Comparison of ENCODE assay signal across 10 mouse cellular contexts in genomic region chr11:121630406-121630805, GRCm38 (mm10). TPM values are rescaled to one million over a fixed set of nuclear protein-coding genes. Genes with fewer than 3 reads are reported as not detected.
DNase-seq lines count a peak whose midpoint lies in the region; ATAC-seq and TF ChIP-seq lines count a peak whose summit lies in the region.
"Had no signal": no experiment of that assay in that cellular context is flagged by ENCODE, and none has a peak within 500 bp of the region (broad histone marks: within the 10 kb centered on the region; RNA-seq: fewer than 3 reads in every experiment).

No protein-coding gene starts in this region.

- no peaks in the 10 kb centered on the region for H3K27me3 ChIP-seq in MEL (ENCODE audit: control insufficient read depth in 1 of 2, insufficient read depth in 2 of 2, low read length in 2 of 2)
- H3K27me3 ChIP-seq in hindbrain, embryonic 16.5 days (replicated peaks; ENCODE audit: control insufficient read depth, insufficient read depth, low read length): no peaks in the 10 kb centered on the region

- TF ChIP-seq CTCF in layer of hippocampus, adult 2 months (conservative IDR thresholded peaks at IDR 0.05): peak; percentile 75
- TF ChIP-seq CTCF in MEL (IDR thresholded peaks at IDR 0.05 in 2 of 3, conservative IDR thresholded peaks at IDR 0.05 in 1 of 3; ENCODE audit: control insufficient read depth in 1 of 3, insufficient read depth in 1 of 3, low read depth in 2 of 3, low read length in 3 of 3, poor library complexity in 1 of 3, severe bottlenecking in 1 of 3): peak; percentile 39 to 65 (median 59)

- TF ChIP-seq RAD21 in MEL (IDR thresholded peaks at IDR 0.05; ENCODE audit: low read depth, low read length): peak; percentile 70

- DNase-seq in cerebellum, postnatal 14 days: peak; percentile 37 to 51
- DNase-seq in cerebellum, adult 9-11 months: no peak
- DNase-seq in layer of hippocampus, adult 2 months (ENCODE audit: low spot score in 2 of 2): no peak
- no peak for DNase-seq in layer of hippocampus, adult 9-11 months
- DNase-seq in MEL (ENCODE audit: low read depth, low spot score): peak; percentile 54
- no peak for DNase-seq in neural tube, embryonic 10.5 days (ENCODE audit: extremely low spot score, low spot score)

- no peak overlapping the region for H3K9ac ChIP-seq in MEL (ENCODE audit: control insufficient read depth, low read depth, low read length, poor library complexity, severe bottlenecking)
- H3K9ac ChIP-seq in hindbrain, embryonic 16.5 days (ENCODE audit: low read depth, low read length): no peak overlapping the region

- H3K9me3 ChIP-seq in MEL (replicated peaks; ENCODE audit: insufficient read depth, low read length): no peaks in the 10 kb centered on the region
- H3K9me3 ChIP-seq in hindbrain, embryonic 16.5 days (ENCODE audit: control insufficient read depth, low read length): no peaks in the 10 kb centered on the region

- H3K4me2 ChIP-seq in hindbrain, embryonic 16.5 days (ENCODE audit: low read length): no peak overlapping the region
- H3K4me2 ChIP-seq: liver, embryonic 11.5 days had no signal

- peak; percentile 33; the same call in 1 of the 2 replicates for ATAC-seq in megakaryocyte, adult 5-6 weeks (ENCODE audit: poor library complexity, severe bottlenecking)
- ATAC-seq in hindbrain, embryonic 16.5 days: no peak

- H3K4me3 ChIP-seq in layer of hippocampus, adult 2 months: no peak overlapping the region
- H3K4me3 ChIP-seq in MEL (ENCODE audit: control insufficient read depth in 1 of 2, insufficient read depth in 1 of 2, low read depth in 2 of 2, low read length in 2 of 2): no peak overlapping the region
- H3K4me3 ChIP-seq in hindbrain, embryonic 16.5 days (ENCODE audit: low read length): no peak overlapping the region
- H3K4me3 ChIP-seq: myocyte had no signal

- TF ChIP-seq EP300 in MEL (IDR thresholded peaks at IDR 0.05; ENCODE audit: low read depth in 1 of 2, low read length in 2 of 2): no peak

- WGBS in hindbrain, embryonic 16.5 days: 83% methylated on average over 4 of the region's 4 CpGs

- no peak for TF ChIP-seq POLR2A in MEL (IDR thresholded peaks at IDR 0.05; ENCODE audit: control insufficient read depth in 1 of 2, insufficient read depth in 1 of 2, low read depth in 1 of 2, low read length in 2 of 2, poor library complexity in 1 of 2)

- H3K4me1 ChIP-seq in MEL (ENCODE audit: control insufficient read depth in 1 of 2, insufficient read depth in 2 of 2, low read length in 2 of 2): no peaks in the 10 kb centered on the region
- H3K4me1 ChIP-seq in hindbrain, embryonic 16.5 days (ENCODE audit: control insufficient read depth, insufficient read depth, low read depth, low read length): no peaks in the 10 kb centered on the region

- H3K27ac ChIP-seq in layer of hippocampus, adult 2 months: no peak overlapping the region
- H3K27ac ChIP-seq in MEL (ENCODE audit: control insufficient read depth, low read depth, low read length): no peak overlapping the region
- no peak overlapping the region for H3K27ac ChIP-seq in hindbrain, embryonic 16.5 days (ENCODE audit: low read depth, low read length)

- H3K36me3 ChIP-seq in MEL (ENCODE audit: control insufficient read depth in 1 of 2, insufficient read depth in 2 of 2, low read length in 2 of 2): no peaks in the 10 kb centered on the region
- H3K36me3 ChIP-seq in hindbrain, embryonic 16.5 days (ENCODE audit: control insufficient read depth, insufficient read depth, low read length): no peaks in the 10 kb centered on the region; the same call in 1 of the 2 replicates

- no peaks in the 10 kb centered on the region for H3K79me2 ChIP-seq in MEL (ENCODE audit: control insufficient read depth, insufficient read depth, low read length, poor library complexity)

TF ChIP-seq in MEL, 35 proteins besides CTCF, POLR2A, EP300 and RAD21:
- TF ChIP-seq SMC3 (IDR thresholded peaks at IDR 0.05; ENCODE audit: low read depth, low read length) (peak; percentile 62), CHD1 (IDR thresholded peaks at IDR 0.05; ENCODE audit: low read depth, low read length) (no peak), ZC3H11A (IDR thresholded peaks at IDR 0.05; ENCODE audit: low read depth, low read length) (peak; percentile 70)

RNA-seq across cellular contexts. Expression of gene B3gntl1, which starts 42.5 kb away (rescaled TPM):
- 1 to 10 TPM; 7.1 to 8.1 TPM for total RNA-seq in layer of hippocampus, adult 2 months (2021)
- total RNA-seq in MEL (2012; rRNA removed): 3.6 and 4.7 TPM in 2 replicates
- polyA plus RNA-seq in MEL (2012; ENCODE audit: insufficient read depth in 1 of 2, insufficient read length in 2 of 2, low read depth in 1 of 2, low replicate concordance in 2 of 2, missing spikeins in 1 of 2): 1 to 10 TPM in 1 of 2 experiments, not detected in 1; 5.6 TPM
- total RNA-seq in megakaryocyte, adult 5-6 weeks (2015): 3.6 and 5.8 TPM in 2 replicates
- total RNA-seq in megakaryocyte, adult 5-6 weeks (2017): 5.2 and 7.8 TPM in 2 replicates
- polyA plus RNA-seq in hindbrain, embryonic 16.5 days (2015; fragmentation: Nextera tagmentation; extraction: Ambion mirVana): 7.3 and 7.8 TPM in 2 replicates

Comparison
In these comparisons a context has a peak if more than half of its experiments do, and no peak if none do; other contexts are left out.
1. DNase-seq: peak in cerebellum, postnatal 14 days (2 of 2) and MEL (single experiment); none in cerebellum, adult 9-11 months (single experiment), layer of hippocampus, adult 2 months (0 of 2), layer of hippocampus, adult 9-11 months (single experiment) and neural tube, embryonic 10.5 days (single experiment).